Mouse (Mus musculus): ENCODE measurements around the gene Cd40.

DNA sequence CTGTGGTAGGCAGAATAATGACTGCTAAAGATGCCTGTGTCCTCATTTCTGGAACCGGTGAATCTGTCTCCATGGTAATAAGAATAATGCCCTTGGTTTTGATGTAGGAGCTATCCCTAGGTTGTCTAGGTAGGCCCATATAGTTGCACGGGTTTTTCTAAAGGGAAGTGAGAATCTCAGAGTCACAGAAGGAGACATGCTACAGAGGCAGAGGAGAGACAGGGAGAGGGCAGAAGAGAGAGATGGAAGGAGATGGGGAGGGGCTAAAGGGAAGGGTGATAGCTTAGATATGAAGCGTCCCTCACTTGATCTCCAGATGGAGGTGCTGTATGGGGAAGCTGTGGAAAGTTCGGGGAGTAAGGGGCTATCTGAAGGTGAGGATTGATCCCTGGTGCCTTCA is 18.0 kb upstream of the Cd40 start:
- TF ChIP-seq POLR2A (IDR thresholded peaks at IDR 0.05; ENCODE audit: insufficient read depth, low read depth, low read length) (no peak), CTCF (IDR thresholded peaks at IDR 0.05; ENCODE audit: insufficient read depth, low read depth, low read length) (no peak)
